Mouse (Mus musculus): ENCODE measurements around the gene Phactr4. TPM values are rescaled to one million over a fixed set of nuclear protein-coding genes. Genes with fewer than 3 reads are reported as not detected.

Gene Phactr4
- polyA plus RNA-seq, 1 experiment, result 15.6 TPM

DNA sequence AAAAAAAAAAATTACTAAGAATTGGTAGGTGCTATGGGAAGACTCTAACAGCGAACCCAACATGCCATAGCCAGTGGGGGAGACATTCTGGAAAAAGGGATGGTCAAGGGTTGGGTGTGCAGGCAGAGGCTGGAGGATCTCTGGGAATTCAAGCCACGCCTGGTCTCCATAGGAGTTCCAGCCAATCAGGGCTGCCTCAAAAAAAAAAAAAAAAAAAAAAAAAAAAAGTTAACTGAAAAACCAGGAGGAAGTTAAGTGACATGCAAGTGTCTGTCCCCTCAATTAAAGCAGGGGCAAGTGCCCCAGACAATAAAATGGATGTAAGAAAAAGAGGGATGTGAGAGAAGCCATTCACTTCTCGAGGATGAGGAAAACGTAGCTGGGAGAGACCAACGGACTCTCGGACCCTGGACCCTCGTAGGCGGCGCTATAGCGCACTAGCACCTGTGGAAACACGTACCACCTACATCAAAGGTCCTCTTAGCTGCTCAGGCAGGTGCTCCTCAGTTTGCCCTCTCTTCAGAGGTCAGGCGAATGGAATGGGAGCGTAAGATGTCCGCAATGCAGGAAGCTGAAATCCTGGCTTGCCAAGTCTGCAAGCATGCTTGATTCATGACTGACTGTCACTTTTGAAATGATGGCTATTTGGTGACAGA lies 10.6 kb upstream of the Phactr4 start:
- Histone ChIP-seq H3K27ac (ENCODE audit: insufficient read depth, low read depth, low read length) (no peak overlapping the region), H3K36me3 (ENCODE audit: control insufficient read depth, insufficient read depth, low read length) (no peaks in the 10 kb centered on the region), H3K27me3 (ENCODE audit: control insufficient read depth, insufficient read depth, low read length) (no peaks in the 10 kb centered on the region), H3K4me3 (ENCODE audit: low read depth, low read length) (peak overlapping the region; percentile 29), H3K4me1 (ENCODE audit: control insufficient read depth, insufficient read depth, insufficient read length, low read length) (peaks cover 9% of the 10 kb centered on the region; the same call in 1 of the 2 replicates)
- WGBS, result 9% methylated on average over 14 of the region's 14 CpGs
- TF ChIP-seq POLR2A (IDR thresholded peaks at IDR 0.05; ENCODE audit: low read depth, low read length) (no peak), CTCF (IDR thresholded peaks at IDR 0.05; ENCODE audit: extremely low read depth, insufficient read length, insufficient replicate concordance, low read depth, low read length) (no peak)

DNA sequence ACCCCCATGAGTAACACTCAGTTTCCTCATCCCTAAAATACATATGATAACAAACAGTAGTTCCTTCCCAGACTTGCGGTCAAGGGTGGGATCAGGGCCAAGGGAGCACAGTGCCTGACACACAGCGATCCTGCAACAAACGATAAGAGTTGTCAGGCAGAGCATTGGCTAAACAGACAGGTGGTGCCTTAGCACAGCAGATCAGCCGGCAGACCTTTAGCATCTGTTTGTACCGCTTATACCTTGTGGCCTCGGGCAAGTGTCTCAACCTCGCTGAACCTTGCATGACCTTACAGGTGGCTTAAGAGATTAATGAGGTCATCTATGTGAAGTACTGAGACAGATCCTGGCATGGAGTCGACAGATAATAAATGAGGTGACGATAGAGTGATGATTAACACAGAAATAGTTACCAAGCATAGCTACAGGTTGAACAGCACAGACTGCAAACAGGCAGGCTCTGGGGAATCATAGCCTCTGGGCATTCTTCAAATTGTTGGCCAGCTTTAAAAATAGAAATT lies 5.8 kb upstream of the Phactr4 start:
- 12% methylated on average over 9 of the region's 9 CpGs for WGBS
- Histone ChIP-seq H3K4me3 (ENCODE audit: low read depth, low read length) (no peak overlapping the region), H3K27me3 (ENCODE audit: control insufficient read depth, insufficient read depth, low read length) (no peaks in the 10 kb centered on the region), H3K4me1 (ENCODE audit: control insufficient read depth, insufficient read depth, insufficient read length, low read length) (peaks cover 7% of the 10 kb centered on the region; the same call in 1 of the 2 replicates), H3K36me3 (ENCODE audit: control insufficient read depth, insufficient read depth, low read length) (no peaks in the 10 kb centered on the region), H3K27ac (ENCODE audit: insufficient read depth, low read depth, low read length) (no peak overlapping the region)
- no peak for TF ChIP-seq CTCF (IDR thresholded peaks at IDR 0.05; ENCODE audit: extremely low read depth, insufficient read length, insufficient replicate concordance, low read depth, low read length)
- TF ChIP-seq POLR2A (IDR thresholded peaks at IDR 0.05; ENCODE audit: low read depth, low read length), result no peak

DNA sequence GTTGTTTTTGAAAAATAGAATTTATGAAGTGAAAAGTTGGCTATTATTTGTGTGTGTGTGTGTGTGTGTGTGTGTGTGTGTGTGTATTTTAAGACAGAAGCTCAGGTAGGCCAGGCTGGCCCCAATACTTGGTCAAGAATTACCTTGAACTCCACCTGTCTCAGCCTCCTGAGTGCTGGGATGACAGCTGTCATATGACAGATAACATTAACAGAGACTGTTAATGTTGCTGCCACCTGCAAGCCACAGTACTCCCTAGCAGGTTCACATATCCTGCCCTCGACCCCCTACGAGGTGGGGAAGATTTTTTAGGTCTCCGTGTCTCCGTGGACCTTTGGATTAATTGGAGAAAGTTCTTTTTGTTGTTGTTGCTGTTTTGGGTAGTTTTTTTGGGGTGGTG lies 5.2 kb upstream of the Phactr4 start:
- Histone ChIP-seq H3K36me3 (ENCODE audit: control insufficient read depth, insufficient read depth, low read length) (no peaks in the 10 kb centered on the region), H3K27me3 (ENCODE audit: control insufficient read depth, insufficient read depth, low read length) (no peaks in the 10 kb centered on the region), H3K4me1 (ENCODE audit: control insufficient read depth, insufficient read depth, insufficient read length, low read length) (peaks cover 4% of the 10 kb centered on the region; the same call in 1 of the 2 replicates), H3K4me3 (ENCODE audit: low read depth, low read length) (no peak overlapping the region), H3K27ac (ENCODE audit: insufficient read depth, low read depth, low read length) (no peak overlapping the region)
- 78% methylated on average over 4 of the region's 4 CpGs for WGBS
- no peak for TF ChIP-seq POLR2A (IDR thresholded peaks at IDR 0.05; ENCODE audit: low read depth, low read length)
- no peak for TF ChIP-seq CTCF (IDR thresholded peaks at IDR 0.05; ENCODE audit: extremely low read depth, insufficient read length, insufficient replicate concordance, low read depth, low read length)

DNA sequence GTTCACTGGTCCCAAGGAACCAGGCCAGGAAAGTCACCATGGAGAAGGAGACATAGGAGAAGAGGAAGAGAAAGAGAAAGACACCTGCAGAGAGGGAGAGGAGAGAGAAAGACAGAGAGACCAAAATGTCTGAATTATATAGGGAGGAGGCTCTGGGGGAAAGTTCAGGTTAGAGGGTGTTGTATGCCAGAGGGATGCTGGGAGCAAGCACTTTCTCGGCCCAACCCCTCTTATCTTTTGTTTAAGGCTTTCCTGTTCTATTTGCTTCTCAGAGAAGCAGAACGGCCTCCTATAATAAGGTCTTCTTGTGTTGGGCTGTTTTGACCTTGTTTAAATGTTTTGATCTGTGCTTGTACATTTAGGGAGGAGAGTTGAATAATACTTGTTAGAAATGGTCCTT lies 3.7 kb upstream of the Phactr4 start:
- Histone ChIP-seq H3K4me1 (ENCODE audit: control insufficient read depth, insufficient read depth, insufficient read length, low read length) (peaks cover 4% of the 10 kb centered on the region; the same call in 1 of the 2 replicates), H3K36me3 (ENCODE audit: control insufficient read depth, insufficient read depth, low read length) (no peaks in the 10 kb centered on the region), H3K4me3 (ENCODE audit: low read depth, low read length) (no peak overlapping the region), H3K27me3 (ENCODE audit: control insufficient read depth, insufficient read depth, low read length) (no peaks in the 10 kb centered on the region), H3K27ac (ENCODE audit: insufficient read depth, low read depth, low read length) (no peak overlapping the region)
- TF ChIP-seq POLR2A (IDR thresholded peaks at IDR 0.05; ENCODE audit: low read depth, low read length), result no peak
- no peak for TF ChIP-seq CTCF (IDR thresholded peaks at IDR 0.05; ENCODE audit: extremely low read depth, insufficient read length, insufficient replicate concordance, low read depth, low read length)
- WGBS, result 18% methylated on average over 2 of the region's 2 CpGs

DNA sequence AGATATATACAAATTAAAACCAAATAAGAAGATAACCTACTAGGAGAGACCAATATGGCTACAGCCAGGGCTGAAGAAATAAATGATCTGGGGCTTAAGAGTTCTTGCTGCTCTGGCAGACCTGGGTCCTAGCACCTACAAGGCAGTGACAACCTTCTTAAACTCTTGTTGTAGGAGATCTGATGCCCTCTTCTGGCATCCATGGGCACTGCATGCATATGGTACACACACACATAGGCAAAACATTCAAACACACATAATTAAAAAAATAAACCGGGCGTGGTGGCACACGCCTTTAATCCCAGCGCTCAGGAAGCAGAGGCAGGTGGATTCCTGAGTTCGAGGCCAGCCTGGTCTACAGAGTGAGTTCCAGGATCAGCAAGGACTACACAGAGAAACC lies 2.5 kb upstream of the Phactr4 start:
- Histone ChIP-seq H3K4me1 (ENCODE audit: control insufficient read depth, insufficient read depth, insufficient read length, low read length) (peaks cover 4% of the 10 kb centered on the region; the same call in 1 of the 2 replicates), H3K4me3 (ENCODE audit: low read depth, low read length) (no peak overlapping the region), H3K27ac (ENCODE audit: insufficient read depth, low read depth, low read length) (no peak overlapping the region), H3K36me3 (ENCODE audit: control insufficient read depth, insufficient read depth, low read length) (no peaks in the 10 kb centered on the region), H3K27me3 (ENCODE audit: control insufficient read depth, insufficient read depth, low read length) (no peaks in the 10 kb centered on the region)
- TF ChIP-seq POLR2A (IDR thresholded peaks at IDR 0.05; ENCODE audit: low read depth, low read length), result no peak
- TF ChIP-seq CTCF (IDR thresholded peaks at IDR 0.05; ENCODE audit: extremely low read depth, insufficient read length, insufficient replicate concordance, low read depth, low read length), result no peak
- 96% methylated on average over 5 of the region's 5 CpGs for WGBS

DNA sequence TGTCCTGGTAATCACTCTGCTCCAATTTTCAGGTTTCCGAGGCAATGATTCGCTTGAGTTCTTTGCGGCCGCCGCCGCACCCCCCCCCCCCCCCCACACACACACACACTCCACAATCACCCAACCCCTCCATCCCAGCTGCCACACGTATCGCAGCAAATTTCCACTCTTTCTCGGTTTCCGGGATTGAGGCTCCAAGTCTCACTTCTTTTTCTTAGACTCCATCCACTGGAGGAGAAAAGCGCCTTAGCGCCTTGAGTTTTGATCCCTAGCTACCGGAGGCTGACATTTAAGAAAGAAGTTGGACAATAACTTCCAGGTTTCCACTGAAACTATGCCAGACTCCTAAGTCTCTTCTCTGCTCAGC lies 750 bp downstream of the Phactr4 start:
- H3K4me1 ChIP-seq (ENCODE audit: control insufficient read depth, insufficient read depth, insufficient read length, low read length), result no peaks in the 10 kb centered on the region
- WGBS, result under 1% methylated on average over 13 of the region's 13 CpGs
- H3K4me3 ChIP-seq (ENCODE audit: low read depth, low read length), result peak overlapping the region; percentile 90
- no peaks in the 10 kb centered on the region for H3K27me3 ChIP-seq (ENCODE audit: control insufficient read depth, insufficient read depth, low read length)
- H3K36me3 ChIP-seq (ENCODE audit: control insufficient read depth, insufficient read depth, low read length), result no peaks in the 10 kb centered on the region; the same call in 1 of the 2 replicates
- TF ChIP-seq POLR2A (IDR thresholded peaks at IDR 0.05; ENCODE audit: low read depth, low read length), result no peak
- TF ChIP-seq CTCF (IDR thresholded peaks at IDR 0.05; ENCODE audit: extremely low read depth, insufficient read length, insufficient replicate concordance, low read depth, low read length), result no peak
- peak overlapping the region; percentile 98 for H3K27ac ChIP-seq (ENCODE audit: insufficient read depth, low read depth, low read length)

DNA sequence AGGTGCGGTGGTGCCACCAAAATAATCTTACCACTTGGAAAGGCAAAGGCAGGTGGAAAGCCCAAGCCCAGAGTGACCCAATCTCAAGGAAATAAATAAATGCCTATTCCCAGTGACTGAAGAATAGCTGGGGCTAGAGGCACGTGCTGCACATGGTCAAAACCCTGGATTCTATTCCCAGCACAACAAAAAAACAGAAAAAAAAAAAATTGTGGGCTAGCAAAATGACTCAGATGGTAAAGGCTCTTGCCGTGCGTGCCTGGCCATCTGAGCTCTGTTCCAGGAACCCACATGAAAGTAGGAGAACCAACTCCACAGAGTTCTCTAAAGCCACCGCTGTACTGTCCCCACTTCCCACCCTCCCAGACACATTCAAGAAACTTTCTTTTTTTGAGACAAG lies 1.8 kb downstream of the Phactr4 start:
- H3K36me3 ChIP-seq (ENCODE audit: control insufficient read depth, insufficient read depth, low read length), result peaks cover 1% of the 10 kb centered on the region; the same call in 1 of the 2 replicates
- H3K4me3 ChIP-seq (ENCODE audit: low read depth, low read length), result no peak overlapping the region
- TF ChIP-seq CTCF (IDR thresholded peaks at IDR 0.05; ENCODE audit: extremely low read depth, insufficient read length, insufficient replicate concordance, low read depth, low read length) (no peak), POLR2A (IDR thresholded peaks at IDR 0.05; ENCODE audit: low read depth, low read length) (no peak)
- H3K4me1 ChIP-seq (ENCODE audit: control insufficient read depth, insufficient read depth, insufficient read length, low read length), result no peaks in the 10 kb centered on the region
- WGBS, result 57% methylated on average over 5 of the region's 5 CpGs
- no peak overlapping the region for H3K27ac ChIP-seq (ENCODE audit: insufficient read depth, low read depth, low read length)
- no peaks in the 10 kb centered on the region for H3K27me3 ChIP-seq (ENCODE audit: control insufficient read depth, insufficient read depth, low read length)
